Comparison of ENCODE assay signal across 19 mouse cellular contexts in genomic region chr15:13183661-13184060, GRCm38 (mm10).
"Had no signal": no experiment of that assay in that cellular context is flagged by ENCODE, and none has a peak within 500 bp of the region (broad histone marks: within the 10 kb centered on the region; RNA-seq: fewer than 3 reads in every experiment).

No protein-coding gene starts in this region.

- H3K4me3 ChIP-seq: liver, embryonic 13.5 days; megakaryocyte, embryonic 14.5 days; neural tube, embryonic 12.5 days; neural tube, embryonic 15.5 days had no signal

- H3K27ac ChIP-seq: liver, embryonic 13.5 days; neural tube, embryonic 12.5 days; neural tube, embryonic 15.5 days; stomach, postnatal 0 days had no signal

- H3K4me1 ChIP-seq: liver, embryonic 13.5 days; megakaryocyte, embryonic 14.5 days; neural tube, embryonic 12.5 days had no signal

- H3K27me3 ChIP-seq: liver, embryonic 13.5 days; megakaryocyte, embryonic 14.5 days; neural tube, embryonic 12.5 days; neural tube, embryonic 15.5 days had no signal

- H3K9me3 ChIP-seq: liver, embryonic 13.5 days; neural tube, embryonic 12.5 days; neural tube, embryonic 15.5 days had no signal

- H3K9ac ChIP-seq: liver, embryonic 13.5 days; neural tube, embryonic 12.5 days; neural tube, embryonic 15.5 days had no signal

- H3K36me3 ChIP-seq: liver, embryonic 13.5 days; neural tube, embryonic 12.5 days; neural tube, embryonic 15.5 days had no signal

- ATAC-seq: lung, postnatal 0 days had no signal

- H3K4me2 ChIP-seq: liver, embryonic 13.5 days; midbrain, embryonic 11.5 days; neural tube, embryonic 12.5 days; neural tube, embryonic 15.5 days had no signal

- DNase-seq: kidney, adult 9 months; kidney, postnatal 14 days; kidney, postnatal 4 days; liver, embryonic 13.5 days; lung, adult 2 months; lung, postnatal 36 days; midbrain, embryonic 14.5 days; right cerebral cortex, adult 18-20 months; right cerebral cortex, postnatal 14 days; right cerebral cortex, postnatal 4 days; thymus, adult 2 months; thymus, postnatal 14 days; thymus, postnatal 4 days had no signal
